Mouse (Mus musculus) thymus, adult 2 months (tissue): ENCODE measurements at regions not wholly inside any gene's neighbourhood (a gene's known extent, or its start where the extent isn't known, plus 50 kb on each side); places are given as distances from the start of the nearest gene placed in this dataset.

Experiments used
- DNase-seq: peaks from one replicate; pipeline ENCODE4 v3.0.0; 2021
- H3K27ac ChIP-seq: fragments of 200-500 bp; 2 replicates; pipeline ENCODE4 v1.5.1; 2012; ENCODE audit warnings: low read length, control low read depth; ENCODE audit not compliant: control insufficient read depth, insufficient read depth
- H3K27me3 ChIP-seq: fragments of 200-500 bp; 2 replicates; pipeline ENCODE4 v1.6.1; 2012; ENCODE audit warnings: mild to moderate bottlenecking, low read length, moderate library complexity, mixed read lengths; ENCODE audit not compliant: control insufficient read depth, insufficient read depth
- H3K36me3 ChIP-seq: fragments of 200-500 bp; 2 replicates; pipeline ENCODE4 v1.6.1; 2012; ENCODE audit warnings: mild to moderate bottlenecking, low read length, moderate library complexity; ENCODE audit not compliant: control insufficient read depth, insufficient read depth
- H3K4me1 ChIP-seq: fragments of 200-500 bp; replicated peaks from 2 replicates; pipeline ENCODE4 v1.6.1; 2012; ENCODE audit warnings: low read length; ENCODE audit not compliant: control insufficient read depth, insufficient read depth
- H3K4me3 ChIP-seq: fragments of 200-500 bp; 2 replicates; pipeline ENCODE4 v1.5.1; 2012; ENCODE audit warnings: mild to moderate bottlenecking, low read length, control low read depth, moderate library complexity; ENCODE audit not compliant: control insufficient read depth, insufficient read depth
- CTCF ChIP-seq: fragments of 200-500 bp; IDR thresholded peaks from 2 replicates; pipeline ENCODE4 v1.5.1; 2012; ENCODE audit warnings: mild to moderate bottlenecking, control low read depth, low read length, moderate library complexity, borderline replicate concordance; ENCODE audit not compliant: control insufficient read depth, poor library complexity, insufficient read depth; ENCODE audit errors: extremely low read depth
- POLR2A ChIP-seq: fragments of 200-500 bp; IDR thresholded peaks from 2 replicates; pipeline ENCODE4 v1.6.1; 2012; ENCODE audit warnings: mild to moderate bottlenecking, low read length, control low read depth, moderate library complexity; ENCODE audit not compliant: control insufficient read depth, poor library complexity, insufficient read depth; ENCODE audit errors: extremely low read depth
- WGBS: fragments of 180-500 bp; shearing (Covaris S2); methylation state at CpG from one replicate; pipeline ENCODE4 v1.1.7; 2018; 5-methylcytosine and 5-hydroxymethylcytosine counted together

GRCm38 (mm10) chr9:25655767-25656513, 174.6 kb downstream of the Eepd1 start:
- Histone ChIP-seq H3K4me3 (no peak overlapping the region), H3K36me3 (no peaks in the 10 kb centered on the region), H3K4me1 (no peaks in the 10 kb centered on the region), H3K27ac (no peak overlapping the region), H3K27me3 (no peaks in the 10 kb centered on the region)
- DNase-seq = peak; percentile 14
- no peak for TF ChIP-seq POLR2A
- WGBS = 7% methylated on average over 3 of the region's 3 CpGs

DNA sequence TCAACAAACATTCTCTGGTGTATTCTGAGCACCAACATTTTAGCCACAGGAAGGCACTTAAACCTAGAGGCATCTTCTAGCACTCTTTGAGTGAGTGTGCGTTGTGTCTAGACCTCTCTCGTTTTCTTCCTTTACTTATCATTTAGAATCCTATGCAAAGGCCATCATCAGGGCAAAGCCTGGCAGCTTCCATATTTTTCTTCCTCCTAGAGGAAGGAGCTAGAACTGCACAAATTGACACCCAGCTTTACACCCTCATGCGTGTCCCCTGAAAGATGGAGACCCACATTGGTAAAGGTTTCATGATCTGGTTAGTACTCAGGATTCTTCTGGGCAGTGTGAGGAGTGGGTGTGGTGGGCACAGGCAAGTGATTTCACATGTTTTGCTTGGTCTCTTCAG, 175.2 kb downstream of the Eepd1 start:
- WGBS = 94% methylated on average over 3 of the region's 3 CpGs
- H3K27me3 ChIP-seq = no peaks in the 10 kb centered on the region
- H3K27ac ChIP-seq = no peak overlapping the region

DNA sequence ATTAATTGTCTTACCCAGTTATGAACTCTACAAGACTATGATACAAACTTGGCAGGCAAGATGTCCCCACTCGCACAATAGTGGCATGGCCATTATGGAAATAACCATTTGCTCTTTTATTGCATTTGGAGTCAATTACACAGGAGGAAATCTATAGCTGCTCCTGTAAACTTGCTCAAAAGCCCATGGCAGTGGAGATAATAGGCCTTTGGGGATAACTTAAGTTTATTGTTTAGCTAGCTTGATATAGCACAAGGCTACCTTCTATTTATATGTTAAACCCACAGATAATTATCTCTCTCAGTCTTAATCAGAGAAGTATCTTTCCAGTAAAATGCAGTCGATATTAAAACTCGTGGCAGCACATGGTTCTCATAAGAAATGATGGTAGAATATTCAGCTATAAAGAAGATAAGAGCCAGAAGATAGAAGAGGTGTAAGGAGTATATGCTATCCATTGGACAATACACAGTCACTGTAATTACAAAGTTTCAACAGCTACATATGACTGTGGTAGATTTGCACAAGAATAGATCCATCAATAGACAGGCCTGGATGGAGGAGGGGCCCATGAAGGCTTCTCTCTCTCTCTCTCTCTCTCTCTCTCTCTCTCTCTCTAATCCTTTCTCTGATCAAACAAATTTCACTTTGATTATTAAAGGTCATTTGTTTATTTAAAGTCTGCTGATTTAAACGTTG, 202.4 kb downstream of the Eepd1 start:
- TF ChIP-seq CTCF (no peak), POLR2A (no peak)
- no peaks in the 10 kb centered on the region for H3K4me1 ChIP-seq
- 91% methylated on average over 4 of the region's 4 CpGs for WGBS
- H3K36me3 ChIP-seq = no peaks in the 10 kb centered on the region
- no peak overlapping the region for H3K4me3 ChIP-seq
- no peak overlapping the region for H3K27ac ChIP-seq
- H3K27me3 ChIP-seq = no peaks in the 10 kb centered on the region
- DNase-seq = no peak

More for the DNA sequence above, 175.2 kb downstream of the Eepd1 start:
- DNase-seq = no peak
- Histone ChIP-seq H3K4me3 (no peak overlapping the region), H3K4me1 (no peaks in the 10 kb centered on the region), H3K36me3 (no peaks in the 10 kb centered on the region)
- TF ChIP-seq CTCF = no peak
- no peak for TF ChIP-seq POLR2A

DNA sequence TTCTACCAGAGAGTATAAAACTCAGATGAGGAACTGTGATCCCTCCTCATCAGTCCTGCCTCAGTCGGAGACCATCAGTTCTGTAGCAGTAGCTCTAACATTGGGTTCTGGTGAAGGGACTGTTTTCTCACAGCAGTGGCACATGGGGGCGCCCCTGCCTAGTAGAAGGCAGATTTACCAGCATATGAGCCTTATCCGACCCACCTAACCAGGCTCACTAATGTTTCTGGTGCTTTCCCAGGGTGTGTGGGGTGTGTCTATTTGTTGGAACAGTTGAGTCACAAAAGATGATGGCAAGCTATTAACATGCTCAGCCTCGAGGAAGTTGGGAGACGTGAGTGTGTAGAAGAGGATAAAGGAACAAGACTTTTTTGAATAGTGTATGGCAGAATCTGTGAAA, 212.3 kb downstream of the Eepd1 start:
- H3K4me3 ChIP-seq = no peak overlapping the region
- no peak for TF ChIP-seq POLR2A
- TF ChIP-seq CTCF = no peak
- H3K36me3 ChIP-seq = no peaks in the 10 kb centered on the region
- 60% methylated on average over 5 of the region's 5 CpGs for WGBS
- H3K27me3 ChIP-seq = no peaks in the 10 kb centered on the region
- DNase-seq = no peak
- H3K4me1 ChIP-seq = no peaks in the 10 kb centered on the region
- no peak overlapping the region for H3K27ac ChIP-seq

DNA sequence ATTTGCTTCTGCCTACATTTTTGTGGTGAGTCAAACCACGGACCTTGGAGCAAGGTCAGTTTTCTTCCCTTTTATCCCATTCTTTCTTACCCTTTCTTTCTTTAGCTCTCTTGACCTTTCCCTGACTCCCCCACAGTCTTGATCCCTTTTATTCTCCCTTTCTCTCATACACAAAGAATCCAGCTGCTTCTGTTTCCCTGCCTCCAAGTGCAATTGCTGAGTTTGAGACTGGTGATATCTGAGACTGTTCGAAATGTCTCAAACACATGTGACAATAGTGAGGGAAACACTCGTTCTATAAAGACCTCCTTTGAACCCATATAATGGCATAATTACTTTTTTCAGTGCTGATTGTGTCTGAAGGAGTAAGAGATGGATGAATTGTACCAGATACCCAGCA, 213.7 kb downstream of the Eepd1 start:
- TF ChIP-seq CTCF = no peak
- TF ChIP-seq POLR2A = no peak
- 71% methylated on average over 3 of the region's 3 CpGs for WGBS
- Histone ChIP-seq H3K27ac (no peak overlapping the region), H3K4me1 (no peaks in the 10 kb centered on the region), H3K4me3 (no peak overlapping the region), H3K27me3 (no peaks in the 10 kb centered on the region), H3K36me3 (no peaks in the 10 kb centered on the region)
- DNase-seq = no peak

DNA sequence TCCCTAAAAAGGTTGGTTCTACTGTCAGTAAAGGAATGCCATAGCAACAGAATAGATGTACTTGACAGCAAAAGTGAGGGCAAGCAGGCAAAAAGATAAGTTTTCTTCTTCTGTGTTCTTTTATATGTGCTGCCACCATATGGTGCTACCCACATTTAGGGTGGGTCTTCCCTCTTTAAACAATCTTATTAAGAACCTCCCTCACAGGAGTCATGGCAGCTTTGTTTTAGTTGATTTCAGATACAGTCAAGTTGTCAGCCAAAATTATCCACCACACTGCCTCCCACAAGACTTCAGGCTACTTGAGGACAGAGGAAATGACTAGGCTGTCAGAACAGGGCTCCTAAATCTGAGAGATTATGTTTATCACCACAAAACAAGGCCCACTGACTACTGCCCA, 232.3 kb downstream of the Eepd1 start:
- Histone ChIP-seq H3K36me3 (no peaks in the 10 kb centered on the region), H3K4me3 (no peak overlapping the region), H3K4me1 (no peaks in the 10 kb centered on the region), H3K27ac (no peak overlapping the region), H3K27me3 (no peaks in the 10 kb centered on the region)
- TF ChIP-seq POLR2A (no peak), CTCF (no peak)
- no peak for DNase-seq
